Mouse (Mus musculus): ENCODE data around the gene Ppp1r36. TPM values are rescaled to one million over a fixed set of nuclear protein-coding genes. Genes with fewer than 3 reads are reported as not detected.

The Ppp1r36 gene
- polyA plus RNA-seq, 1 experiment from 2014 or later, result 0.15 TPM

DNA sequence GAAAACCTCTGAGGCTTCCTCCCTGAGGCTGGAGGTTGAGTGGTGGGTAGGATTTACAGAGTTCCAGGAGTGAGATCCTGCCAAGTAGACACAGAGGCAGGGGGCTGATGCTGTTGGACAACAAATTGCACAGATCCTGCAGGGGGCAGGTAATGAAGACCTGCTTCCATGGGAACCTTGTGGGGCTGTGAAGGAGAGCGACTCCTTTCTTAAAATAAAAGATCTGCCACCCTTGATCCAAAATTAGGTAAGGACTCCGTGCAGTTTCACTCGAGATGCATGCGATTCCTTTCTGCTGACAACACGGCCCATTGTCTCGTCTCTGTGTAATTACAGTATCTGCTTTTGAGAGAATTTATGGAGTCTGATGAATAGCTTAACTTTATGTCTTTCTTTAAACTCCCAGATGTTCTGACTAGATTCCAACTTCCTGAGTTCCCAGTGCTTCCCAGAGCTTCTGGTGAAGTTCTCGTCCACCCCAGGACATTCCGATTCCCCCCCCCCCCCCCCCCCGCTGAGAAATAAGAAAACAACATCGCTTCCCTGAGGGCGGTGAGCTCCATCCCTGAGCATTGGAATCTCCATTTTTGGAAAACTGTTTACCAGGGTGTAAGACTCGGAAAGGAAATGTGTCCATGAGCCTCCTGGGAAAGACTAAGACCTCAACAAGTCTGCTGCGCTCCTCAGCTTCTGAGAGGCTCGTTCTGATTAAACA is 61.1 kb downstream of the Ppp1r36 start:
- Histone ChIP-seq H3K27me3 (ENCODE audit: insufficient read depth, low read length) (no peaks in the 10 kb centered on the region), H3K9ac (replicated peaks) (no peak overlapping the region), H3K4me2 (ENCODE audit: low read depth, low read length) (no peak overlapping the region), H3K9me3 (ENCODE audit: low read length) (no peaks in the 10 kb centered on the region), H3K4me1 (ENCODE audit: insufficient read depth) (no peaks in the 10 kb centered on the region), H3K4me3 (ENCODE audit: low read depth, low read length) (no peak overlapping the region), H3K36me3 (replicated peaks; ENCODE audit: insufficient read depth, low read length) (no peaks in the 10 kb centered on the region), H3K27ac (ENCODE audit: low read depth) (no peak overlapping the region)
- DNase-seq (no peak), ATAC-seq (no peak)
- TF ChIP-seq EP300 (IDR thresholded peaks at IDR 0.05; ENCODE audit: low read depth) (no peak), CTCF (IDR thresholded peaks at IDR 0.05; ENCODE audit: low read depth) (no peak)
- 52% methylated on average over 13 of the region's 14 CpGs for WGBS (ENCODE audit: insufficient replicate concordance)

DNA sequence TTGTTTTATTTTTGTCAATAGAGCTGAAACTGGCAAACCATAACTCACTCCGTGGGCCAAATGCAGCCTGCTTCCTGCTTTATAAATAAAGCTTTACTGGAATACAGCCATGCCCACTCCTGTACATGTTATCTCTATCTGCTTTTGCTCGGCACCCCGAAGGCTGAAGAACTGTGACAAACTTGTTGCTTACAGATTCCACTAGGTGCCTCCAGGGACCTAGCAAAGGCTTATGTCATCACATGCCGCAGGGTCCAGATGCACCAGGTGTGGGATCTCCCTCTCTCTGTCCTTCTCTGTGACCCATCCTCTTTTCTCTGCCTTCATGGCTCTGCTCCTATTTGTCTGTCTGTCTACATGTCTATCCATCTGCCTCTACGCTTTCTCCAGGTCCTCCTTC is 61.8 kb downstream of the Ppp1r36 start:
- Histone ChIP-seq H3K9ac (replicated peaks) (no peak overlapping the region), H3K27ac (ENCODE audit: low read depth) (no peak overlapping the region), H3K4me3 (ENCODE audit: low read depth, low read length) (no peak overlapping the region), H3K9me3 (ENCODE audit: low read length) (no peaks in the 10 kb centered on the region), H3K36me3 (replicated peaks; ENCODE audit: insufficient read depth, low read length) (no peaks in the 10 kb centered on the region), H3K4me1 (ENCODE audit: insufficient read depth) (no peaks in the 10 kb centered on the region), H3K27me3 (ENCODE audit: insufficient read depth, low read length) (no peaks in the 10 kb centered on the region), H3K4me2 (ENCODE audit: low read depth, low read length) (no peak overlapping the region)
- peak; percentile 31; the same call in 1 of the 2 replicates for TF ChIP-seq CTCF (IDR thresholded peaks at IDR 0.05; ENCODE audit: low read depth)
- TF ChIP-seq EP300 (IDR thresholded peaks at IDR 0.05; ENCODE audit: low read depth), result no peak
- ATAC-seq, result no peak
- 42% methylated on average over 5 of the region's 5 CpGs for WGBS (ENCODE audit: insufficient replicate concordance)
- DNase-seq, result no peak

GRCm38 (mm10) chr12:76479836-76480495 is 62.6 kb downstream of the Ppp1r36 start:
- Histone ChIP-seq H3K9me3 (ENCODE audit: low read length) (no peaks in the 10 kb centered on the region), H3K4me2 (ENCODE audit: low read depth, low read length) (no peak overlapping the region), H3K36me3 (replicated peaks; ENCODE audit: insufficient read depth, low read length) (no peaks in the 10 kb centered on the region), H3K9ac (replicated peaks) (no peak overlapping the region), H3K4me1 (ENCODE audit: insufficient read depth) (no peaks in the 10 kb centered on the region), H3K27ac (ENCODE audit: low read depth) (no peak overlapping the region), H3K27me3 (ENCODE audit: insufficient read depth, low read length) (no peaks in the 10 kb centered on the region), H3K4me3 (ENCODE audit: low read depth, low read length) (no peak overlapping the region)
- 82% methylated on average over 4 of the region's 4 CpGs for WGBS (ENCODE audit: insufficient replicate concordance)
- DNase-seq (no peak), ATAC-seq (no peak)
- TF ChIP-seq CTCF (IDR thresholded peaks at IDR 0.05; ENCODE audit: low read depth), result no peak

- DNase-seq (no peak), ATAC-seq (no peak)
- Histone ChIP-seq H3K4me2 (ENCODE audit: low read depth, low read length) (no peak overlapping the region), H3K4me1 (ENCODE audit: insufficient read depth) (no peaks in the 10 kb centered on the region), H3K36me3 (replicated peaks; ENCODE audit: insufficient read depth, low read length) (no peaks in the 10 kb centered on the region), H3K27ac (ENCODE audit: low read depth) (no peak overlapping the region), H3K9me3 (ENCODE audit: low read length) (no peaks in the 10 kb centered on the region), H3K27me3 (ENCODE audit: insufficient read depth, low read length) (no peaks in the 10 kb centered on the region), H3K9ac (replicated peaks) (no peak overlapping the region), H3K4me3 (ENCODE audit: low read depth, low read length) (no peak overlapping the region)
- WGBS (ENCODE audit: insufficient replicate concordance), result 73% methylated on average over 2 of the region's 2 CpGs
- no peak for TF ChIP-seq CTCF (IDR thresholded peaks at IDR 0.05; ENCODE audit: low read depth)
- TF ChIP-seq EP300 (IDR thresholded peaks at IDR 0.05; ENCODE audit: low read depth), result no peak
These were observed 65.1 kb downstream of the Ppp1r36 start for GRCm38 (mm10) chr12:76482446-76482845.

DNA sequence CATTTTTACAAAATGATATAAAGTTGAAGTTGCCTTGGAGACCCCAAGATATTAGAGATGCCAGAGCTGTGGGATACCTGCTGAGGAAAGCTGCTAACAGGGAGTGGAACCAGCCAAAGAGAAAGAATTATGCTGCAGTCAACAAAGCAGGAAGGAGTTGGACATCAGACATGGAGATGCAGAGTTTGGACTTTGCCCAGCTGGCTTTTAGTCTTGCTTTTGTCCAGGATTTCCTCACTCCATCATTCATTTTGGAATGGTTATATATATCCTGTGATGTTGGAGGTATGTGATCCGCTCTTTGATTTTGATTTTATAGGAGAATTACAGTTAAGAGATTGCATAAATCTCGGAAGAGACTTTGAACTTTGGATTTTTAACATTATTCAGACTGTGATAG is 65.6 kb downstream of the Ppp1r36 start:
- no peaks in the 10 kb centered on the region for H3K27me3 ChIP-seq (ENCODE audit: insufficient read depth, low read length)
- no peaks in the 10 kb centered on the region for H3K9me3 ChIP-seq (ENCODE audit: low read length)
- H3K9ac ChIP-seq (replicated peaks), result no peak overlapping the region
- no peak for ATAC-seq
- no peak overlapping the region for H3K27ac ChIP-seq (ENCODE audit: low read depth)
- no peaks in the 10 kb centered on the region for H3K4me1 ChIP-seq (ENCODE audit: insufficient read depth)
- no peak for TF ChIP-seq EP300 (IDR thresholded peaks at IDR 0.05; ENCODE audit: low read depth)
- TF ChIP-seq CTCF (IDR thresholded peaks at IDR 0.05; ENCODE audit: low read depth), result no peak
- H3K36me3 ChIP-seq (replicated peaks; ENCODE audit: insufficient read depth, low read length), result no peaks in the 10 kb centered on the region
- H3K4me2 ChIP-seq (ENCODE audit: low read depth, low read length), result no peak overlapping the region
- WGBS (ENCODE audit: insufficient replicate concordance), result 74% methylated on average over 2 of the region's 2 CpGs
- H3K4me3 ChIP-seq (ENCODE audit: low read depth, low read length), result no peak overlapping the region
- DNase-seq, result no peak

- H3K4me1 ChIP-seq (ENCODE audit: insufficient read depth), result no peaks in the 10 kb centered on the region
- no peak overlapping the region for H3K4me3 ChIP-seq (ENCODE audit: low read depth, low read length)
- H3K9ac ChIP-seq (replicated peaks), result no peak overlapping the region
- no peaks in the 10 kb centered on the region for H3K36me3 ChIP-seq (replicated peaks; ENCODE audit: insufficient read depth, low read length)
- no peaks in the 10 kb centered on the region for H3K9me3 ChIP-seq (ENCODE audit: low read length)
- ATAC-seq (no peak), DNase-seq (no peak)
- TF ChIP-seq EP300 (IDR thresholded peaks at IDR 0.05; ENCODE audit: low read depth) (no peak), CTCF (IDR thresholded peaks at IDR 0.05; ENCODE audit: low read depth) (no peak)
- no peak overlapping the region for H3K4me2 ChIP-seq (ENCODE audit: low read depth, low read length)
- H3K27me3 ChIP-seq (ENCODE audit: insufficient read depth, low read length), result no peaks in the 10 kb centered on the region
- H3K27ac ChIP-seq (ENCODE audit: low read depth), result no peak overlapping the region
- 35% methylated on average over 4 of the region's 4 CpGs for WGBS (ENCODE audit: insufficient replicate concordance)
These were observed 67.5 kb downstream of the Ppp1r36 start for GRCm38 (mm10) chr12:76484881-76485280.
